Comparison of ENCODE assay signal across 8 mouse cellular contexts in the genomic region with DNA sequence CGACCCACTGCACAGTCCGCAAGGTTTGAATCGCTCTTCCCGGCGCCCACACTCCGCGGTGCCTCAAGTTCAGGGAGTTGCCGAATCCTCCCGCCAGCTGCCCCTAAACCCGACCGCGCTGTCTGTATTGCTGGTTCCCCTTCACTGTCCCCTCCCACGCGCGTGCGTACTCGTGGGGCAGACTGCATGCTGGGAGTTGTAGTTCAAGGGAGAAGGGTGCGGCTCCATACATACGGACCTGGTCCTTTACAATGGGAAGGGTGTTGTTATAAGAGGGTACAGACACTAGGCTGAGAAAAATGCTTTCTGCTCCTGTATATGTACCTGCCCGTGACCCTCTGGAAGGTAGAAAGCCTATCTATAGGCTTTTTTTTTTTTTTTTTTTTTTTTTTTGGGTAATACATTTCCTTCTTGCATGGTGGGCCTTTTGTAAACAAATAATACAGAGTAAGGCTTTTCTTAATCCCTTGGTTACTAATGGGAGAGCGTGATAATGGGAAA. TPM values are rescaled to one million over a fixed set of nuclear protein-coding genes. Genes with fewer than 3 reads are reported as not detected.
DNase-seq lines count a peak whose midpoint lies in the region; ATAC-seq and TF ChIP-seq lines count a peak whose summit lies in the region.

Gene Tmod3 (minus strand): TSS at position 146 of the 501 bp plus-strand sequence.

- ATAC-seq in forebrain, postnatal 0 days, result peak; percentile 98
- ATAC-seq in lung, embryonic 16.5 days (ENCODE audit: low read depth), result peak; percentile 96

- WGBS in cerebellum, adult 2 months, result 3% methylated on average over 21 of the region's 21 CpGs
- 2% methylated on average over 21 of the region's 21 CpGs for WGBS in forebrain, postnatal 0 days
- under 1% methylated on average over 21 of the region's 21 CpGs for WGBS in lung, embryonic 16.5 days

- peak within 1 kb of the TSS; percentile 77 for H3K9ac ChIP-seq in MEL (ENCODE audit: control insufficient read depth, low read depth, low read length, poor library complexity, severe bottlenecking)
- H3K9ac ChIP-seq in forebrain, postnatal 0 days, result peak within 1 kb of the TSS; percentile 71
- peak within 1 kb of the TSS; percentile 96 for H3K9ac ChIP-seq in lung, embryonic 16.5 days (ENCODE audit: low read length)

- peak; percentile 61 to 85 for TF ChIP-seq POLR2A in MEL (IDR thresholded peaks at IDR 0.05; ENCODE audit: control insufficient read depth in 1 of 2, insufficient read depth in 1 of 2, low read depth in 1 of 2, low read length in 2 of 2, poor library complexity in 1 of 2)
- peak; percentile 87; the same call in 1 of the 2 replicates for TF ChIP-seq POLR2A in cerebellum, adult 2 months (IDR thresholded peaks at IDR 0.05; ENCODE audit: borderline replicate concordance, insufficient read depth, low read length)

- no peaks in the 10 kb centered on the region for H3K27me3 ChIP-seq in MEL (ENCODE audit: control insufficient read depth in 1 of 2, insufficient read depth in 2 of 2, low read length in 2 of 2)
- no peaks in the 10 kb centered on the region for H3K27me3 ChIP-seq in cerebellum, adult 2 months (ENCODE audit: control insufficient read depth, insufficient read depth, low read length)
- H3K27me3 ChIP-seq in forebrain, postnatal 0 days (ENCODE audit: insufficient read depth, low read length), result no peaks in the 10 kb centered on the region
- no peaks in the 10 kb centered on the region for H3K27me3 ChIP-seq in lung, embryonic 16.5 days (ENCODE audit: control insufficient read depth, insufficient read depth, low read depth, low read length)

- TF ChIP-seq RAD21 in MEL (IDR thresholded peaks at IDR 0.05; ENCODE audit: low read depth, low read length), result no peak

- TF ChIP-seq CTCF in MEL (IDR thresholded peaks at IDR 0.05 in 2 of 3, conservative IDR thresholded peaks at IDR 0.05 in 1 of 3; ENCODE audit: control insufficient read depth in 1 of 3, insufficient read depth in 1 of 3, low read depth in 2 of 3, low read length in 3 of 3, poor library complexity in 1 of 3, severe bottlenecking in 1 of 3), result no peak
- TF ChIP-seq CTCF in cerebellum, adult 2 months (IDR thresholded peaks at IDR 0.05; ENCODE audit: borderline replicate concordance, insufficient read depth, low read depth, low read length), result no peak
- TF ChIP-seq CTCF in forebrain, postnatal 0 days (IDR thresholded peaks at IDR 0.05; ENCODE audit: low read depth), result no peak; the same call in 1 of the 2 replicates

- H3K27ac ChIP-seq in MEL (ENCODE audit: control insufficient read depth, low read depth, low read length), result peak within 1 kb of the TSS; percentile 79
- H3K27ac ChIP-seq in cerebellum, adult 2 months (ENCODE audit: insufficient read depth, low read length), result peak within 1 kb of the TSS; percentile 59; the same call in 1 of the 2 replicates
- H3K27ac ChIP-seq in forebrain, postnatal 0 days (ENCODE audit: low read depth, low read length), result peak within 1 kb of the TSS; percentile 76
- H3K27ac ChIP-seq in lung, embryonic 16.5 days (ENCODE audit: low read length), result peak within 1 kb of the TSS; percentile 96

- peaks cover 11 to 18% of the 10 kb centered on the region in 2 experiments for H3K4me1 ChIP-seq in MEL (ENCODE audit: control insufficient read depth in 1 of 2, insufficient read depth in 2 of 2, low read length in 2 of 2)
- H3K4me1 ChIP-seq in cerebellum, adult 2 months (ENCODE audit: control insufficient read depth, insufficient read depth, low read length), result no peaks in the 10 kb centered on the region; the same call in 1 of the 2 replicates
- H3K4me1 ChIP-seq in forebrain, postnatal 0 days (ENCODE audit: insufficient read depth), result peaks cover 11% of the 10 kb centered on the region
- peaks cover 20% of the 10 kb centered on the region for H3K4me1 ChIP-seq in lung, embryonic 16.5 days (replicated peaks; ENCODE audit: control insufficient read depth, insufficient read depth, low read length)

- H3K4me3 ChIP-seq in MEL (ENCODE audit: control insufficient read depth in 1 of 2, insufficient read depth in 1 of 2, low read depth in 2 of 2, low read length in 2 of 2), result peak within 1 kb of the TSS; percentile 61 to 76
- peak within 1 kb of the TSS; percentile 94 for H3K4me3 ChIP-seq in cerebellum, adult 2 months (replicated peaks; ENCODE audit: insufficient read depth, low read depth, low read length)
- H3K4me3 ChIP-seq in forebrain, postnatal 0 days (ENCODE audit: low read depth, low read length), result peak within 1 kb of the TSS; percentile 93
- H3K4me3 ChIP-seq in lung, embryonic 16.5 days (ENCODE audit: low read length), result peak within 1 kb of the TSS; percentile 96

- H3K4me2 ChIP-seq in forebrain, postnatal 0 days (ENCODE audit: low read depth), result peak within 1 kb of the TSS; percentile 74
- peak within 1 kb of the TSS; percentile 62 for H3K4me2 ChIP-seq in lung, embryonic 16.5 days (ENCODE audit: low read depth, low read length)

- peak; percentile 96 for DNase-seq in MEL (ENCODE audit: low read depth, low spot score)
- DNase-seq in cerebellum, adult 2 months, result peak; percentile 95 to 96
- DNase-seq in forebrain, postnatal 0 days, result peak; percentile 95
- DNase-seq in heart, postnatal 4 days, result peak; percentile 97
- peak; percentile 95 for DNase-seq in layer of hippocampus, adult 9-10 months (ENCODE audit: low spot score)
- DNase-seq in ovary, postnatal 10 days (ENCODE audit: low spot score), result peak; percentile 92
- peak; percentile 93 to 96 for DNase-seq in thymus, postnatal 10 days (ENCODE audit: low spot score in 2 of 2)

- H3K36me3 ChIP-seq in MEL (ENCODE audit: control insufficient read depth in 1 of 2, insufficient read depth in 2 of 2, low read length in 2 of 2), result peaks cover 0 to 27% of the 10 kb centered on the region in 2 experiments; a peak in 2 of 4 replicates
- no peaks in the 10 kb centered on the region for H3K36me3 ChIP-seq in forebrain, postnatal 0 days (ENCODE audit: insufficient read depth)
- H3K36me3 ChIP-seq in lung, embryonic 16.5 days (ENCODE audit: control insufficient read depth, insufficient read depth, low read length), result no peaks in the 10 kb centered on the region

- TF ChIP-seq EP300 in MEL (IDR thresholded peaks at IDR 0.05; ENCODE audit: low read depth in 1 of 2, low read length in 2 of 2), result no peak

- H3K79me2 ChIP-seq in MEL (ENCODE audit: control insufficient read depth, insufficient read depth, low read length, poor library complexity), result peaks cover 12% of the 10 kb centered on the region

- no peaks in the 10 kb centered on the region for H3K9me3 ChIP-seq in MEL (replicated peaks; ENCODE audit: insufficient read depth, low read length)
- no peaks in the 10 kb centered on the region for H3K9me3 ChIP-seq in forebrain, postnatal 0 days (ENCODE audit: low read length)
- H3K9me3 ChIP-seq in lung, embryonic 16.5 days (ENCODE audit: control insufficient read depth, low read length), result no peaks in the 10 kb centered on the region

TF ChIP-seq in MEL, 35 proteins besides CTCF, POLR2A, EP300 and RAD21 (continues in another document):
- TF ChIP-seq USF2 (IDR thresholded peaks at IDR 0.05; ENCODE audit: borderline replicate concordance in 1 of 2, insufficient read depth in 1 of 2, low read depth in 1 of 2, low read length in 2 of 2) (no peak), UBTF (IDR thresholded peaks at IDR 0.05; ENCODE audit: borderline replicate concordance, insufficient read depth, low read depth, low read length) (no peak), POLR2AphosphoS5 (IDR thresholded peaks at IDR 0.05; ENCODE audit: borderline replicate concordance, low read depth, low read length) (no peak), ZNF384 (IDR thresholded peaks at IDR 0.05; ENCODE audit: low read depth, low read length) (peak; percentile 89), TCF12 (IDR thresholded peaks at IDR 0.05; ENCODE audit: low read depth, low read length) (peak; percentile 54), MAX (IDR thresholded peaks at IDR 0.05; ENCODE audit: low read length) (no peak; the same call in 1 of the 2 replicates), BHLHE40 (IDR thresholded peaks at IDR 0.05; ENCODE audit: borderline replicate concordance, low read depth, low read length) (no peak), MAFK (IDR thresholded peaks at IDR 0.05; ENCODE audit: borderline replicate concordance, low read depth, low read length) (no peak), ZKSCAN1 (IDR thresholded peaks at IDR 0.05; ENCODE audit: low read depth, low read length) (no peak), MEF2A (IDR thresholded peaks at IDR 0.05; ENCODE audit: extremely low read depth, insufficient replicate concordance, low read depth, low read length, poor library complexity, severe bottlenecking) (no peak), MYB (IDR thresholded peaks at IDR 0.05; ENCODE audit: low read depth, low read length) (no peak), USF1 (IDR thresholded peaks at IDR 0.05; ENCODE audit: low read depth, low read length) (no peak), ETS1 (IDR thresholded peaks at IDR 0.05; ENCODE audit: low read depth, low read length) (no peak), SMC3 (IDR thresholded peaks at IDR 0.05; ENCODE audit: low read depth, low read length) (no peak), POLR2AphosphoS2 (IDR thresholded peaks at IDR 0.05; ENCODE audit: low read length) (peak; percentile 64; the same call in 1 of the 2 replicates), MXI1 (IDR thresholded peaks at IDR 0.05; ENCODE audit: low read depth, low read length) (peak; percentile 47), TBP (IDR thresholded peaks at IDR 0.05; ENCODE audit: low read depth, low read length) (peak; percentile 81), KAT2A (conservative IDR thresholded peaks at IDR 0.05; ENCODE audit: low read depth, low read length) (peak; percentile 83), ELF1 (IDR thresholded peaks at IDR 0.05; ENCODE audit: low read depth, low read length) (peak; percentile 38), TAL1 (IDR thresholded peaks at IDR 0.05; ENCODE audit: low read length) (no peak), GABPA (IDR thresholded peaks at IDR 0.05; ENCODE audit: low read depth, low read length) (no peak), CHD1 (IDR thresholded peaks at IDR 0.05; ENCODE audit: low read depth, low read length) (no peak), MAZ (IDR thresholded peaks at IDR 0.05; ENCODE audit: low read depth, low read length) (peak; percentile 45; the same call in 1 of the 2 replicates), JUND (IDR thresholded peaks at IDR 0.05; ENCODE audit: low read depth, low read length) (no peak)

RNA-seq across cellular contexts. Expression of gene Tmod3, which starts in this region (rescaled TPM):
- total RNA-seq in MEL (2012; rRNA removed), result 29.9 and 34.2 TPM in 2 replicates
- 10 to 100 TPM in 1 of 2 experiments, not detected in 1; 46.4 TPM for polyA plus RNA-seq in MEL (2012; ENCODE audit: insufficient read depth in 1 of 2, insufficient read length in 2 of 2, low read depth in 1 of 2, low replicate concordance in 2 of 2, missing spikeins in 1 of 2)
- 45.4 and 50.6 TPM in 2 replicates for polyA plus RNA-seq in cerebellum, adult 2 months (2012; rRNA removed)
- total RNA-seq in forebrain, postnatal 0 days (2014; rRNA removed), result 50.3 and 55.1 TPM in 2 replicates
- 74.0 and 78.6 TPM in 2 replicates for polyA plus RNA-seq in forebrain, postnatal 0 days (2015; fragmentation: Nextera tagmentation; extraction: Ambion mirVana)
- total RNA-seq in heart, postnatal 4 days (2021), result 100 to 1,000 TPM; 111 to 112 TPM
- polyA plus RNA-seq in lung, embryonic 16.5 days (2015; fragmentation: Nextera tagmentation; extraction: Ambion mirVana), result 177 and 185 TPM in 2 replicates

Comparison
In these comparisons a context has a peak if more than half of its experiments do, and no peak if none do; other contexts are left out.
1. Peak in every context shown above with its lines: DNase-seq, ATAC-seq, H3K4me3 ChIP-seq and H3K27ac ChIP-seq.